Mouse (Mus musculus) liver, embryonic 11.5 days (tissue): Measurements from ENCODE around the gene Fam136a. TPM values are rescaled to one million over a fixed set of nuclear protein-coding genes. Genes with fewer than 3 reads are reported as not detected.
A peak's percentile ranks its signal among the peaks of the same experiment; 100 is the strongest.

Experiments
- ATAC-seq: fragments of 200-750 bp; cut with Nextera tagmentation; replicated peaks from 2 replicates; pipeline ENCODE4 v1.8.0; 2017; ENCODE audit warnings: moderate number of reproducible peaks, mild to moderate bottlenecking, moderate TSS enrichment, moderate library complexity; ENCODE audit not compliant: low FRiP score
- DNase-seq: peaks from one replicate; pipeline ENCODE4 v3.0.0-alpha.2; 2017; ENCODE audit warnings: low spot score
- H3K27ac ChIP-seq: fragments of 300-500 bp; sonication (generic); 2 replicates; pipeline ENCODE4 v1.5.1; 2014; ENCODE audit warnings: mild to moderate bottlenecking, low read depth, low read length, control low read depth
- H3K27me3 ChIP-seq: fragments of 300-500 bp; sonication (generic); replicated peaks from 2 replicates; pipeline ENCODE4 v1.6.1; 2014; ENCODE audit warnings: low read length, mixed read lengths; ENCODE audit not compliant: control insufficient read depth, insufficient read depth
- H3K36me3 ChIP-seq: fragments of 300-500 bp; sonication (generic); 2 replicates; pipeline ENCODE4 v1.6.1; 2014; ENCODE audit warnings: mild to moderate bottlenecking, low read length, moderate library complexity, mixed read lengths; ENCODE audit not compliant: control insufficient read depth, insufficient read depth
- H3K4me1 ChIP-seq: fragments of 300-500 bp; sonication (generic); replicated peaks from 2 replicates; pipeline ENCODE4 v1.6.1; 2014; ENCODE audit warnings: low read length, mixed read lengths; ENCODE audit not compliant: control insufficient read depth, insufficient read depth
- H3K4me2 ChIP-seq: fragments of 300-500 bp; sonication (generic); 2 replicates; pipeline ENCODE4 v1.6.1; 2014; ENCODE audit warnings: mild to moderate bottlenecking, control low read depth, moderate library complexity
- H3K4me3 ChIP-seq: fragments of 300-500 bp; sonication (generic); 2 replicates; pipeline ENCODE4 v1.5.1; 2014; ENCODE audit warnings: low read depth, low read length, control low read depth
- H3K9ac ChIP-seq: fragments of 300-500 bp; sonication (generic); 2 replicates; pipeline ENCODE4 v1.6.1; 2014; ENCODE audit warnings: low read depth, low read length, control low read depth
- H3K9me3 ChIP-seq: fragments of 300-500 bp; sonication (generic); 2 replicates; pipeline ENCODE4 v1.6.1; 2016; ENCODE audit warnings: low read length, inconsistent platforms, mixed read lengths; ENCODE audit not compliant: control insufficient read depth
- WGBS: fragments of 180-500 bp; shearing (Covaris S2); extraction: QIAGEN DNeasy Blood & Tissue Kit; methylation state at CpG from one replicate; pipeline ENCODE4 v1.1.7; 2014; 5-methylcytosine and 5-hydroxymethylcytosine counted together
- polyA plus RNA-seq: library from polyadenylated mRNA; unstranded; fragments of >200 nt; fragmentation: Nextera tagmentation; extraction: Ambion mirVana; gene quantifications from 2 replicates; pipeline ENCODE4 v1.2.1, GENCODE M21; 2014

Fam136a gene
- polyA plus RNA-seq, 1 experiment from 2014 or later, result 188 TPM

DNA sequence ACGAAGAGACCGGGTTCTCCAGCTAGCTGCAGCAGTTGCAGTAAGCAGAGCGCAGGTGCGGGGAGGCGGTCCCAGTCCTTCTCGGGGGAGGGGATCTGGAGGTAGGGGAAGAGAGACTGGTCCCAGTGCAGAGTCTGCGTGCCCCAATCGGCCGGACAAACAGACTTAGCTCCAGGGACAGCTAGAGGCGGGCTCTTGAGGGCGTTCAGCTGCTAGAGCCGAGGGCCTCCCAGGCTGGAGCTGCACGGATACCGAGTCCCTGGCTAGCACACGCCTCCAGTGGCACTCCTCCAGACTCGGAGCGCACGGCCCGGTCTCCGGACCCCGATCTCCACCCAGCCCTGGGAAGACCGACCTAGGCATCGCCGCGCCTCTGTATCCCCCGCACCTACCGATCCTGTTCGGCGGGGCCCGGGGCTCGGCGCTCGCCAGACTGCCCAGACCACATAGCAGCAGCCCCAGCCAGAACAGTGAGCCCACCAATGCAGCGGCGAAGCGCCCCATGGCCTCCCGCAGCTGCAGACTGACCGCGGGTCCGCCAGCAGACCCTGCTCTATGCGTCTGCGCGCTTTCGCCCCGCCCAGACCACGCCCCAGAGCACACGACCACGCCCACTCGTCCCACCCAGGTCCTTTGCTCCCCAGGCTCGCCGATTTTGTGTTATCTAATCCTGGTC is 31.3 kb downstream of the Fam136a start, which contains the start of gene Pcyox1:
TSS of gene Pcyox1 (minus strand) at position 574 of the 676 bp plus-strand sequence.
- H3K4me2 ChIP-seq, result peak within 1 kb of the TSS; percentile 97

GRCm38 (mm10) chr6:86397257-86397980 is 32.0 kb downstream of the Fam136a start:
- H3K4me2 ChIP-seq, result peak overlapping the region; percentile 97
- H3K27ac ChIP-seq, result peak overlapping the region; percentile 83
- 6% methylated on average over 14 of the region's 14 CpGs for WGBS
- peak overlapping the region; percentile 89 for H3K9ac ChIP-seq
- H3K9me3 ChIP-seq, result no peaks in the 10 kb centered on the region
- ATAC-seq, result no peak
- H3K4me1 ChIP-seq, result peaks cover 20% of the 10 kb centered on the region
- peak overlapping the region; percentile 93 for H3K4me3 ChIP-seq
- DNase-seq, result no peak
- no peaks in the 10 kb centered on the region for H3K27me3 ChIP-seq
- H3K36me3 ChIP-seq, result 0 out of 2 replicates have a peak, but pooled peaks cover under 1% of the 10 kb centered on the region

More for the DNA sequence above, 31.3 kb downstream of the Fam136a start, which contains the start of gene Pcyox1:
- Histone ChIP-seq H3K9me3 (no peaks in the 10 kb centered on the region), H3K36me3 (peaks cover 8% of the 10 kb centered on the region; the same call in 1 of the 2 replicates), H3K4me1 (peaks cover 20% of the 10 kb centered on the region), H3K27me3 (no peaks in the 10 kb centered on the region), H3K9ac (peak within 1 kb of the TSS; percentile 89), H3K27ac (peak within 1 kb of the TSS; percentile 83), H3K4me3 (peak within 1 kb of the TSS; percentile 93)
- ATAC-seq (peak; percentile 91), DNase-seq (peak; percentile 90)
- under 1% methylated on average over 51 of the region's 51 CpGs for WGBS

- Histone ChIP-seq H3K27ac (no peak overlapping the region), H3K9ac (no peak overlapping the region), H3K4me3 (no peak overlapping the region), H3K27me3 (no peaks in the 10 kb centered on the region), H3K9me3 (no peaks in the 10 kb centered on the region), H3K4me1 (peaks cover 18% of the 10 kb centered on the region), H3K36me3 (no peaks in the 10 kb centered on the region), H3K4me2 (no peak overlapping the region)
- WGBS, result 84% methylated on average over 2 of the region's 2 CpGs
- DNase-seq, result no peak
- ATAC-seq, result no peak
Measured at GRCm38 (mm10) chr6:86398986-86399385, 33.5 kb downstream of the Fam136a start.

GRCm38 (mm10) chr6:86399995-86400394 is 34.5 kb downstream of the Fam136a start:
- Histone ChIP-seq H3K9ac (no peak overlapping the region), H3K27me3 (no peaks in the 10 kb centered on the region), H3K4me1 (peaks cover 18% of the 10 kb centered on the region), H3K36me3 (no peaks in the 10 kb centered on the region), H3K27ac (no peak overlapping the region), H3K4me2 (no peak overlapping the region; the same call in 1 of the 2 replicates), H3K4me3 (no peak overlapping the region), H3K9me3 (no peaks in the 10 kb centered on the region)
- no peak for ATAC-seq
- DNase-seq, result no peak
- 65% methylated on average over 2 of the region's 2 CpGs for WGBS

DNA sequence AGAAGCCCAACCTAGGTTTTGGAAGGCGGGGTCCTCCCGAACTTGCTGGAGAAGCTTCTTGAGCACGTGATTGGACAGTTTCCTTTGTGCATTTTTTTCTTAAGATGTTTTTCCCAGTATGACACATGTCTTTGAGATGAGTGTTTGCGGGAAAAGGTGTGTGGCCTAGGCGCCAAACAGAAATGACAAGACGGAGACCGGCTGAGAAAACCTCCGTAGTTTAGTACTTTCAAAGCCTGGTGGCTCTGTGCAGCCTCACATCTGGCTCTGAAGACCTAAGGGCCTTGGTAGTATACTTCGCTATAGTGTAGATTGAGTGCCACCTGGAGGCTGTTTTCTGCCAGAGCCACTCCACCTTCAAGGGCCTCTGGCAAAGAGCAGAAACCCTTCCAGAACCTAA is 35.5 kb downstream of the Fam136a start:
- Histone ChIP-seq H3K27me3 (no peaks in the 10 kb centered on the region), H3K9me3 (no peaks in the 10 kb centered on the region), H3K4me3 (peak overlapping the region; percentile 11), H3K9ac (no peak overlapping the region), H3K4me1 (peaks cover 12% of the 10 kb centered on the region), H3K27ac (no peak overlapping the region), H3K36me3 (no peaks in the 10 kb centered on the region), H3K4me2 (peak overlapping the region; percentile 57)
- 6% methylated on average over 9 of the region's 9 CpGs for WGBS
- ATAC-seq, result peak; percentile 32; the same call in 1 of the 2 replicates
- DNase-seq, result peak; percentile 57

- Histone ChIP-seq H3K9ac (peak overlapping the region; percentile 31; the same call in 1 of the 2 replicates), H3K36me3 (no peaks in the 10 kb centered on the region; the same call in 1 of the 2 replicates), H3K4me1 (peaks cover 6% of the 10 kb centered on the region; the same call in 1 of the 2 replicates), H3K27ac (no peak overlapping the region), H3K4me3 (peak overlapping the region; percentile 94), H3K27me3 (no peaks in the 10 kb centered on the region), H3K4me2 (peak overlapping the region; percentile 72), H3K9me3 (no peaks in the 10 kb centered on the region)
- WGBS, result 38% methylated on average over 12 of the region's 12 CpGs
- DNase-seq (no peak), ATAC-seq (no peak)
Measured at GRCm38 (mm10) chr6:86402681-86403607, 37.5 kb downstream of the Fam136a start.

DNA sequence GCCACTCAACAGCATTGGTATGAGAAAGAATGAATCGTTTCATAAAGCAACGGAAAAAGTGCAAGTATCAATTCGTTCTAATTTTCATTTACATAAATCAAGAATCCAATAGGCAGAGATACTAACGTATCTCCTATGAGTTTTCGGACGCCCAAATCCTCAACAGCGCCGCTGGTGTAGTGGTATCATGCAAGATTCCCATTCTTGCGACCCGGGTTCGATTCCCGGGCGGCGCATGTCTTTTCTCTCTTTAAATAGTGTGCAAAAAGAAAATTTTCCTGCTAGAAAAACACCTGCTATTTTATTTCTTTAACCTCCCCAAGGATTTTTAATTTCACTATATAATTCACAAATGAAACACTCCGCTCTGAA is 38.3 kb downstream of the Fam136a start:
- Histone ChIP-seq H3K4me3 (peak overlapping the region; percentile 94), H3K36me3 (peaks cover under 1% of the 10 kb centered on the region; the same call in 1 of the 2 replicates), H3K4me1 (peaks cover 6% of the 10 kb centered on the region; the same call in 1 of the 2 replicates), H3K9me3 (no peaks in the 10 kb centered on the region), H3K27me3 (no peaks in the 10 kb centered on the region), H3K9ac (peak overlapping the region; percentile 98), H3K4me2 (peak overlapping the region; percentile 72), H3K27ac (peak overlapping the region; percentile 98; the same call in 1 of the 2 replicates)
- DNase-seq, result peak; percentile 87
- peak; percentile 72 for ATAC-seq
- WGBS, result under 1% methylated on average over 15 of the region's 15 CpGs
